In the genomic region with DNA sequence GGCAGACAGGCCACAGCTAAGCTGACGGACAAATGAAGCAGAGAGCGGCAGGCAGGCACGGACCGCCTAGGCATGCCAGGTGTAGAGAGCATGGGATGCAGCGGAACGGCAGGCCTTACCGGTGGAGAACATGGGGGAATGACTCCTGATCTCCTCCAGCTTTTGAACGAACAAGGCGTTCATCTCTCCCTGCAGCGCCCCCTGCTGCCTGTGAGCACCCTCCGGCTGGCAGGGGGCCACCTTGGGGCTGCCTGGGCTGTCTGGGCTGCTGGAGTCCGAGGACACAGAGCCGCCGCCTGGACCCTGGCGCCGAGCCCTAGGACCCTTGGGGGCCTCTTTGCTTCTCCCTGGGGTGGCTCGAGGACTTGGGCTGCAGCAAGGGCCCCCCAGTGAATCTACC, we compare ENCODE assay signal across 8 mouse cellular contexts. TPM values are rescaled to one million over a fixed set of nuclear protein-coding genes. Genes with fewer than 3 reads are reported as not detected.
DNase-seq lines count a peak whose midpoint lies in the region; ATAC-seq and TF ChIP-seq lines count a peak whose summit lies in the region.

No protein-coding gene starts in this region.

- no peak for ATAC-seq in forebrain, embryonic 12.5 days (ENCODE audit: low FRiP score)
- peak; percentile 41; the same call in 1 of the 2 replicates for ATAC-seq in heart, embryonic 16.5 days (replicated peaks; ENCODE audit: extremely low read depth, insufficient read depth, low FRiP score)
- ATAC-seq in liver, embryonic 14.5 days (ENCODE audit: insufficient read depth) = no peak

- no peaks in the 10 kb centered on the region for H3K9me3 ChIP-seq in forebrain, embryonic 12.5 days
- H3K9me3 ChIP-seq in heart, embryonic 16.5 days (replicated peaks; ENCODE audit: control insufficient read depth, low read length) = no peaks in the 10 kb centered on the region
- no peaks in the 10 kb centered on the region for H3K9me3 ChIP-seq in liver, embryonic 14.5 days (ENCODE audit: control insufficient read depth, low read length)

- no peaks in the 10 kb centered on the region for H3K4me1 ChIP-seq in bone marrow macrophage, adult 2 months (ENCODE audit: control insufficient read depth, insufficient read depth, low read length)
- peaks cover 24% of the 10 kb centered on the region for H3K4me1 ChIP-seq in forebrain, embryonic 12.5 days
- H3K4me1 ChIP-seq in heart, embryonic 16.5 days (ENCODE audit: control insufficient read depth, insufficient read depth, low read length) = no peaks in the 10 kb centered on the region
- no peaks in the 10 kb centered on the region; a peak in 1 of 4 replicates for H3K4me1 ChIP-seq in liver, embryonic 14.5 days (replicated peaks; ENCODE audit: control insufficient read depth in 2 of 2, insufficient read depth in 2 of 2, low read length in 1 of 2)
- peaks cover 22% of the 10 kb centered on the region for H3K4me1 ChIP-seq in olfactory bulb, adult 2 months (ENCODE audit: control insufficient read depth, insufficient read depth, low read length)

- TF ChIP-seq EP300 in liver, embryonic 14.5 days (IDR thresholded peaks at IDR 0.05; ENCODE audit: low read depth) = no peak

- peak; percentile 56 for DNase-seq in CD4-positive helper T cell, adult 2 months (ENCODE audit: low read depth, low spot score)
- DNase-seq in kidney, postnatal 25 days = peak; percentile 78 to 82
- peak; percentile 30 to 35 (median 33) for DNase-seq in liver, embryonic 14.5 days (ENCODE audit: low read depth in 3 of 3, low spot score in 3 of 3)
- DNase-seq in thymus, adult 18-20 months = peak; percentile 31 to 35

- TF ChIP-seq POLR2A in bone marrow macrophage, adult 2 months (IDR thresholded peaks at IDR 0.05; ENCODE audit: borderline replicate concordance, low read depth, low read length) = no peak
- no peak for TF ChIP-seq POLR2A in olfactory bulb, adult 2 months (IDR thresholded peaks at IDR 0.05; ENCODE audit: insufficient read depth, low read depth, low read length)

- peaks cover 9% of the 10 kb centered on the region for H3K36me3 ChIP-seq in forebrain, embryonic 12.5 days (replicated peaks)
- peaks cover 3% of the 10 kb centered on the region; the same call in 1 of the 2 replicates for H3K36me3 ChIP-seq in heart, embryonic 16.5 days (ENCODE audit: control insufficient read depth, insufficient read depth)
- peaks cover 1% of the 10 kb centered on the region for H3K36me3 ChIP-seq in liver, embryonic 14.5 days (replicated peaks; ENCODE audit: control insufficient read depth, insufficient read depth, low read depth)

- peaks cover 29% of the 10 kb centered on the region for H3K27me3 ChIP-seq in forebrain, embryonic 12.5 days
- H3K27me3 ChIP-seq in heart, embryonic 16.5 days (ENCODE audit: control insufficient read depth, insufficient read depth, low read length) = peaks cover 9% of the 10 kb centered on the region; the same call in 1 of the 2 replicates
- no peaks in the 10 kb centered on the region for H3K27me3 ChIP-seq in liver, embryonic 14.5 days (ENCODE audit: control insufficient read depth, insufficient read depth, low read length)

- 17% methylated on average over 17 of the region's 17 CpGs for WGBS in forebrain, embryonic 12.5 days
- WGBS in heart, embryonic 16.5 days = 19% methylated on average over 17 of the region's 17 CpGs
- WGBS in liver, embryonic 14.5 days (ENCODE audit: insufficient replicate concordance) = 16% methylated on average over 17 of the region's 17 CpGs
- WGBS in olfactory bulb, adult 2 months = 26% methylated on average over 17 of the region's 17 CpGs

- peak overlapping the region; percentile 3; the same call in 1 of the 2 replicates for H3K4me2 ChIP-seq in forebrain, embryonic 12.5 days
- no peak overlapping the region for H3K4me2 ChIP-seq in heart, embryonic 16.5 days (ENCODE audit: low read depth, low read length)
- no peak overlapping the region for H3K4me2 ChIP-seq in liver, embryonic 14.5 days (ENCODE audit: low read depth)

- peak; percentile 34 for TF ChIP-seq CTCF in bone marrow macrophage, adult 2 months (IDR thresholded peaks at IDR 0.05; ENCODE audit: low read depth, low read length)
- peak; percentile 87 for TF ChIP-seq CTCF in liver, embryonic 14.5 days (IDR thresholded peaks at IDR 0.05; ENCODE audit: low read depth)
- peak; percentile 77 for TF ChIP-seq CTCF in olfactory bulb, adult 2 months (IDR thresholded peaks at IDR 0.05; ENCODE audit: insufficient read depth, low read depth, low read length)

- peak overlapping the region; percentile 40; the same call in 1 of the 2 replicates for H3K9ac ChIP-seq in forebrain, embryonic 12.5 days
- peak overlapping the region; percentile 52 for H3K9ac ChIP-seq in heart, embryonic 16.5 days (ENCODE audit: low read length)
- no peak overlapping the region for H3K9ac ChIP-seq in liver, embryonic 14.5 days (replicated peaks)

- H3K4me3 ChIP-seq in bone marrow macrophage, adult 2 months (ENCODE audit: insufficient read depth, low read length) = no peak overlapping the region
- no peak overlapping the region for H3K4me3 ChIP-seq in forebrain, embryonic 12.5 days (replicated peaks)
- no peak overlapping the region for H3K4me3 ChIP-seq in heart, embryonic 16.5 days (ENCODE audit: low read length)
- no peak overlapping the region for H3K4me3 ChIP-seq in liver, embryonic 14.5 days (ENCODE audit: insufficient read depth in 1 of 2, low read depth in 2 of 2, low read length in 2 of 2)
- peak overlapping the region; percentile 17; the same call in 1 of the 2 replicates for H3K4me3 ChIP-seq in olfactory bulb, adult 2 months (ENCODE audit: insufficient read depth, low read depth, low read length)

- H3K27ac ChIP-seq in bone marrow macrophage, adult 2 months (ENCODE audit: insufficient read depth, low read depth, low read length) = no peak overlapping the region
- no peak overlapping the region for H3K27ac ChIP-seq in forebrain, embryonic 12.5 days
- no peak overlapping the region for H3K27ac ChIP-seq in heart, embryonic 16.5 days (ENCODE audit: low read length)
- H3K27ac ChIP-seq in liver, embryonic 14.5 days = no peak overlapping the region
- no peak overlapping the region for H3K27ac ChIP-seq in olfactory bulb, adult 2 months (ENCODE audit: insufficient read depth, low read depth, low read length)

RNA-seq across cellular contexts. Expression of a gene that starts 22.2 kb away (rescaled TPM):
- polyA plus RNA-seq in bone marrow macrophage, adult 2 months (2012; ENCODE audit: insufficient read depth, insufficient read length, missing spikeins) = 20.2 and 24.1 TPM in 2 replicates
- polyA plus RNA-seq in forebrain, embryonic 12.5 days (2016; fragmentation: Nextera tagmentation; extraction: Ambion mirVana) = 46.7 and 51.8 TPM in 2 replicates
- polyA plus RNA-seq in heart, embryonic 16.5 days (2015; fragmentation: Nextera tagmentation; extraction: Ambion mirVana) = 44.2 and 47.2 TPM in 2 replicates
- polyA plus RNA-seq in liver, embryonic 14.5 days (2012; rRNA removed) = 27.9 and 32.5 TPM in 2 replicates
- polyA plus RNA-seq in liver, embryonic 14.5 days (2014; fragmentation: Nextera tagmentation; extraction: Ambion mirVana) = 19.5 and 21.6 TPM in 2 replicates
- not detected in 2 replicates for polyA plus RNA-seq in olfactory bulb, adult 2 months (2012; ENCODE audit: insufficient read depth, insufficient read length, low replicate concordance, missing spikeins)

RNA-seq across cellular contexts. Expression of a gene that starts 25.4 kb away (rescaled TPM):
- not detected in 2 replicates for polyA plus RNA-seq in bone marrow macrophage, adult 2 months (2012; ENCODE audit: insufficient read depth, insufficient read length, missing spikeins)
- 456 and 462 TPM in 2 replicates for polyA plus RNA-seq in forebrain, embryonic 12.5 days (2016; fragmentation: Nextera tagmentation; extraction: Ambion mirVana)
- polyA plus RNA-seq in heart, embryonic 16.5 days (2015; fragmentation: Nextera tagmentation; extraction: Ambion mirVana) = 0.29 and 0.34 TPM in 2 replicates
- 0.04 and 0.16 TPM in 2 replicates for polyA plus RNA-seq in liver, embryonic 14.5 days (2012; rRNA removed)
- polyA plus RNA-seq in liver, embryonic 14.5 days (2014; fragmentation: Nextera tagmentation; extraction: Ambion mirVana) = not detected in 2 replicates
- not detected in 2 replicates for polyA plus RNA-seq in olfactory bulb, adult 2 months (2012; ENCODE audit: insufficient read depth, insufficient read length, low replicate concordance, missing spikeins)

RNA-seq across cellular contexts. Expression of a gene that starts 57.7 kb away (rescaled TPM):
- polyA plus RNA-seq in bone marrow macrophage, adult 2 months (2012; ENCODE audit: insufficient read depth, insufficient read length, missing spikeins) = 117 and 135 TPM in 2 replicates
- polyA plus RNA-seq in forebrain, embryonic 12.5 days (2016; fragmentation: Nextera tagmentation; extraction: Ambion mirVana) = 0.21 and 1.2 TPM in 2 replicates
- 1.3 and 1.8 TPM in 2 replicates for polyA plus RNA-seq in heart, embryonic 16.5 days (2015; fragmentation: Nextera tagmentation; extraction: Ambion mirVana)
- 122 and 308 TPM in 2 replicates for polyA plus RNA-seq in liver, embryonic 14.5 days (2012; rRNA removed)
- 37.0 and 38.7 TPM in 2 replicates for polyA plus RNA-seq in liver, embryonic 14.5 days (2014; fragmentation: Nextera tagmentation; extraction: Ambion mirVana)
- not detected in 2 replicates for polyA plus RNA-seq in olfactory bulb, adult 2 months (2012; ENCODE audit: insufficient read depth, insufficient read length, low replicate concordance, missing spikeins)

Comparison
In these comparisons a context has a peak if more than half of its experiments do, and no peak if none do; other contexts are left out.
1. CTCF ChIP-seq: peak in every context shown above with its lines; median percentile 87 in liver, embryonic 14.5 days; 77 in olfactory bulb, adult 2 months; 34 in bone marrow macrophage, adult 2 months.
2. RNA of a gene that starts 22.2 kb away (polyA plus RNA-seq): 46.7 to 51.8 TPM in forebrain, embryonic 12.5 days, 44.2 to 47.2 TPM in heart, embryonic 16.5 days, 19.5 to 32.5 TPM in liver, embryonic 14.5 days and 20.2 to 24.1 TPM in bone marrow macrophage, adult 2 months; not detected in olfactory bulb, adult 2 months; every median in the first group is over 10 times any median in the second.
3. RNA of a gene that starts 25.4 kb away (polyA plus RNA-seq): 456 to 462 TPM in forebrain, embryonic 12.5 days; 0.29 to 0.34 TPM in heart, embryonic 16.5 days, 0.04 to 0.16 TPM in liver, embryonic 14.5 days, not detected in bone marrow macrophage, adult 2 months and not detected in olfactory bulb, adult 2 months; every median in the first group is over 100 times any median in the second.
4. RNA of a gene that starts 57.7 kb away (polyA plus RNA-seq): 117 to 135 TPM in bone marrow macrophage, adult 2 months and 37.0 to 308 TPM in liver, embryonic 14.5 days; 1.3 to 1.8 TPM in heart, embryonic 16.5 days, 0.21 to 1.2 TPM in forebrain, embryonic 12.5 days and not detected in olfactory bulb, adult 2 months; every median in the first group is over 10 times any median in the second.
5. Peak in every context shown above with its lines, with median percentiles within 50 percentile points of each other: DNase-seq.